Mouse (Mus musculus): ENCODE measurements around the gene Gh.

GRCm38 (mm10) chr11:106310123-106310522 lies 8.5 kb upstream of the Gh start:
- TF ChIP-seq CTCF (IDR thresholded peaks at IDR 0.05; ENCODE audit: control insufficient read depth, insufficient read depth, insufficient replicate concordance, low read depth, low read length) = no peak
- TF ChIP-seq POLR2A (IDR thresholded peaks at IDR 0.05; ENCODE audit: control insufficient read depth, low read depth, low read length) = no peak
